9 mouse cellular contexts compared by ENCODE assay signal in the genomic region with DNA sequence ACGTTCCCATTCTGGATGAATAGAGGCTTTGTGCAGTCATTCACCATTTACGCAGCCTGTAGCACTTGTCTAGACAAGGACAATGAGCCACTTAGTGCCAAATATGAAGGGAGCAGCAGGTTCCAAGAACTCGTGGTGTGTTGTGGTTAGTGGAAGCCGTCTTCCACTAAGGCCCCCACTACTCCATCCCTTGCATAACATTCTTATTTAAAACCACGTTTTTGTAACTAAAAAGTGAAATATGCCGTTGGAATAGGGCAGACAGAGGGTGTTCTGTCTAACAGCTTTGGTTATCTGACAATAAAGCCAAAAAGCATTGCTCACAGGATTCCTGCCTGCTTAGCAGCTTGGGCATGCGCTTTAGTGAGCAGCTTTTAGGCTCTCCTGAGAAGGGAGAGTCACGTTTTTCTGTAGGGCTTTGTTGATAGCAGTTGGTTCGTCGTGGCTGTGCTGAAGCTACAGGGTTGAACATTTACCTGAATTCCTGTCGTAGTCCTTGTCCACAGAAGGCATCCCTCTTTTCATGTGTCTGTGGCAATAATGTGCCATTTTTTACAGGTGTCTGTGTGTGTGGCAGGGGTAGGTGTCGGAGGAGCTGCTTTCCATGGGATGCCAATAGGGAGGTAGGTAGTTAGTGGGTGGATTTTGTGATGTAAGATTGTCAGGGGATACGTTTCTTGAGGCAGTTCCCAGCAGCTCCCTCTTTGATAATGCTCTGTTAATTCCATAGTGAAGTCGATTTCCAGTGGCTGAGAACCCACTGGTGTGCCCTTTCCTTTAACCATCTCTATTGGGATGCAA.
DNase-seq lines count a peak whose midpoint lies in the region; ATAC-seq lines count a peak whose summit lies in the region.
"Had no signal": no experiment of that assay in that cellular context is flagged by ENCODE, and none has a peak within 500 bp of the region (broad histone marks: within the 10 kb centered on the region; RNA-seq: fewer than 3 reads in every experiment).

No protein-coding gene starts in this region.

- peak; percentile 16 to 37 for DNase-seq in cerebellum, postnatal 14 days
- DNase-seq in cerebellum, postnatal 4 days (ENCODE audit: low spot score in 2 of 2): no peak
- DNase-seq in forebrain, embryonic 14.5 days (ENCODE audit: low spot score): peak; percentile 90
- DNase-seq in left cerebral cortex, postnatal 14 days (ENCODE audit: low spot score in 2 of 2): peak; percentile 19 to 63
- peak; percentile 3 for DNase-seq in retina, adult 2 months (ENCODE audit: low read depth, low spot score)
- DNase-seq in gastrocnemius, postnatal 36 days: no peak
- no peak for DNase-seq in spleen, postnatal 4 days (ENCODE audit: low spot score in 2 of 2)

- peak overlapping the region; percentile 41 for H3K4me2 ChIP-seq in forebrain, embryonic 14.5 days (ENCODE audit: low read length)

- intact Hi-C loops in left cerebral cortex, postnatal 14 days (cut with DNase I): no loop called here
- intact Hi-C loops in gastrocnemius, postnatal 36 days (cut with DNase I): no loop called here

- H3K4me1 ChIP-seq in forebrain, embryonic 14.5 days (ENCODE audit: control insufficient read depth, insufficient read depth, low read length): no peaks in the 10 kb centered on the region; the same call in 1 of the 2 replicates

- H3K4me3 ChIP-seq in forebrain, embryonic 14.5 days (ENCODE audit: low read depth, low read length): peak overlapping the region; percentile 11

- H3K9ac ChIP-seq in forebrain, embryonic 14.5 days (ENCODE audit: low read length): peak overlapping the region; percentile 52; the same call in 1 of the 2 replicates

- H3K9me3 ChIP-seq in forebrain, embryonic 14.5 days (replicated peaks; ENCODE audit: control insufficient read depth, low read length): no peaks in the 10 kb centered on the region

- peak; percentile 95 for ATAC-seq in forebrain, embryonic 14.5 days
- ATAC-seq in megakaryocyte-erythroid progenitor cell, adult 5-6 weeks (replicated peaks; ENCODE audit: low FRiP score, low TSS enrichment, poor library complexity, severe bottlenecking): no peak

- 14% methylated on average over 14 of the region's 14 CpGs for WGBS in forebrain, embryonic 14.5 days

- no peaks in the 10 kb centered on the region for H3K27me3 ChIP-seq in forebrain, embryonic 14.5 days (replicated peaks; ENCODE audit: control insufficient read depth, insufficient read depth, low read length)

- no peaks in the 10 kb centered on the region for H3K36me3 ChIP-seq in forebrain, embryonic 14.5 days (ENCODE audit: control insufficient read depth, insufficient read depth, low read length)

- H3K27ac ChIP-seq in forebrain, embryonic 14.5 days (ENCODE audit: low read depth, low read length): peak overlapping the region; percentile 65
- H3K27ac ChIP-seq: kidney, postnatal 0 days had no signal

Comparison
In these comparisons a context has a peak if more than half of its experiments do, and no peak if none do; other contexts are left out.
1. DNase-seq: peak in cerebellum, postnatal 14 days (2 of 2), forebrain, embryonic 14.5 days (single experiment), left cerebral cortex, postnatal 14 days (2 of 2) and retina, adult 2 months (single experiment); none in cerebellum, postnatal 4 days (0 of 2), gastrocnemius, postnatal 36 days (0 of 2) and spleen, postnatal 4 days (0 of 2).